10 mouse cellular contexts compared by ENCODE assay signal in genomic region chr19:38238213-38238951, GRCm38 (mm10). TPM values are rescaled to one million over a fixed set of nuclear protein-coding genes. Genes with fewer than 3 reads are reported as not detected.
A peak's percentile ranks its signal among the peaks of the same experiment; 100 is the strongest.
DNase-seq lines count a peak whose midpoint lies in the region; ATAC-seq and TF ChIP-seq lines count a peak whose summit lies in the region.
"Had no signal": no experiment of that assay in that cellular context is flagged by ENCODE, and none has a peak within 500 bp of the region (broad histone marks: within the 10 kb centered on the region; RNA-seq: fewer than 3 reads in every experiment).

No protein-coding gene starts in this region.

- no peak for TF ChIP-seq CTCF in lung, postnatal 0 days (IDR thresholded peaks at IDR 0.05)

- H3K27ac ChIP-seq in hindbrain, embryonic 15.5 days (replicated peaks), result peak overlapping the region; percentile 74; the same call in 1 of the 2 replicates
- peak overlapping the region; percentile 42; the same call in 1 of the 2 replicates for H3K27ac ChIP-seq in midbrain, embryonic 14.5 days (replicated peaks; ENCODE audit: low read depth, low read length)
- no peak overlapping the region for H3K27ac ChIP-seq in lung, postnatal 0 days (ENCODE audit: low read length)
- H3K27ac ChIP-seq: stomach, embryonic 15.5 days had no signal

- peak; percentile 25 for DNase-seq in Muller cell, postnatal 12 days (ENCODE audit: inconsistent ontology term)
- DNase-seq in cerebellum, postnatal 4 days (ENCODE audit: low spot score in 2 of 2), result peak; percentile 34 to 57
- DNase-seq in midbrain, embryonic 14.5 days, result peak; percentile 45
- no peak for DNase-seq in lung, postnatal 0 days (ENCODE audit: low spot score)
- DNase-seq in kidney, postnatal 4 days, result no peak
- no peak for DNase-seq in thymus, postnatal 10 days (ENCODE audit: low spot score in 2 of 2)
- DNase-seq in thymus, postnatal 4 days, result no peak

- TF ChIP-seq EP300 in lung, postnatal 0 days (IDR thresholded peaks at IDR 0.05), result no peak

- no peak overlapping the region; the same call in 1 of the 2 replicates for H3K4me2 ChIP-seq in hindbrain, embryonic 15.5 days
- no peak overlapping the region for H3K4me2 ChIP-seq in midbrain, embryonic 14.5 days (ENCODE audit: low read length)
- no peak overlapping the region for H3K4me2 ChIP-seq in lung, postnatal 0 days (replicated peaks; ENCODE audit: low read depth, low read length)
- H3K4me2 ChIP-seq: lung, embryonic 14.5 days; stomach, embryonic 15.5 days had no signal

- 45% methylated on average over 12 of the region's 12 CpGs for WGBS in hindbrain, embryonic 15.5 days
- WGBS in midbrain, embryonic 14.5 days, result 53% methylated on average over 12 of the region's 12 CpGs
- 57% methylated on average over 12 of the region's 12 CpGs for WGBS in lung, postnatal 0 days

- no peaks in the 10 kb centered on the region for H3K36me3 ChIP-seq in hindbrain, embryonic 15.5 days
- H3K36me3 ChIP-seq in midbrain, embryonic 14.5 days (ENCODE audit: control insufficient read depth, insufficient read depth, low read length), result no peaks in the 10 kb centered on the region
- no peaks in the 10 kb centered on the region for H3K36me3 ChIP-seq in lung, postnatal 0 days (ENCODE audit: insufficient read depth, low read length)
- H3K36me3 ChIP-seq: stomach, embryonic 15.5 days had no signal

- no peak overlapping the region for H3K9ac ChIP-seq in hindbrain, embryonic 15.5 days
- no peak overlapping the region for H3K9ac ChIP-seq in midbrain, embryonic 14.5 days (replicated peaks; ENCODE audit: low read length)
- no peak overlapping the region for H3K9ac ChIP-seq in lung, postnatal 0 days (replicated peaks; ENCODE audit: low read depth)
- H3K9ac ChIP-seq: lung, embryonic 14.5 days; stomach, embryonic 15.5 days had no signal

- H3K27me3 ChIP-seq in hindbrain, embryonic 15.5 days, result no peaks in the 10 kb centered on the region
- no peaks in the 10 kb centered on the region for H3K27me3 ChIP-seq in midbrain, embryonic 14.5 days (ENCODE audit: control insufficient read depth, insufficient read depth, low read length)
- no peaks in the 10 kb centered on the region for H3K27me3 ChIP-seq in lung, postnatal 0 days (replicated peaks; ENCODE audit: insufficient read depth, low read length)
- H3K27me3 ChIP-seq: stomach, embryonic 15.5 days had no signal

- no peaks in the 10 kb centered on the region for H3K9me3 ChIP-seq in hindbrain, embryonic 15.5 days
- no peaks in the 10 kb centered on the region for H3K9me3 ChIP-seq in midbrain, embryonic 14.5 days (ENCODE audit: control insufficient read depth, low read length)
- no peaks in the 10 kb centered on the region for H3K9me3 ChIP-seq in lung, postnatal 0 days (ENCODE audit: low read length)
- H3K9me3 ChIP-seq: stomach, embryonic 15.5 days had no signal

- H3K4me1 ChIP-seq in hindbrain, embryonic 15.5 days (replicated peaks), result peaks cover 12% of the 10 kb centered on the region
- peaks cover 13% of the 10 kb centered on the region; the same call in 1 of the 2 replicates for H3K4me1 ChIP-seq in midbrain, embryonic 14.5 days (ENCODE audit: control insufficient read depth, insufficient read depth, low read length)
- H3K4me1 ChIP-seq in lung, postnatal 0 days (ENCODE audit: insufficient read depth, low read depth, low read length), result no peaks in the 10 kb centered on the region
- H3K4me1 ChIP-seq: stomach, embryonic 15.5 days had no signal

- no peak overlapping the region for H3K4me3 ChIP-seq in hindbrain, embryonic 15.5 days
- no peak overlapping the region for H3K4me3 ChIP-seq in midbrain, embryonic 14.5 days (replicated peaks; ENCODE audit: low read depth, low read length)
- no peak overlapping the region for H3K4me3 ChIP-seq in lung, postnatal 0 days (ENCODE audit: low read depth, low read length)
- H3K4me3 ChIP-seq: stomach, embryonic 15.5 days had no signal

- ATAC-seq in hindbrain, embryonic 15.5 days (ENCODE audit: low FRiP score, low read depth), result peak; percentile 76
- peak; percentile 85 for ATAC-seq in midbrain, embryonic 14.5 days (ENCODE audit: low FRiP score, low TSS enrichment)
- ATAC-seq in lung, postnatal 0 days, result no peak

RNA-seq across cellular contexts. Expression of gene Fra10ac1, which starts 14.4 kb away (rescaled TPM):
- 39.9 and 40.2 TPM in 2 replicates for polyA plus RNA-seq in hindbrain, embryonic 15.5 days (2015; fragmentation: Nextera tagmentation; extraction: Ambion mirVana)
- polyA plus RNA-seq in midbrain, embryonic 14.5 days (2014; fragmentation: Nextera tagmentation; extraction: Ambion mirVana), result 40.3 and 41.0 TPM in 2 replicates
- 20.2 and 20.8 TPM in 2 replicates for polyA plus RNA-seq in lung, postnatal 0 days (2015; fragmentation: Nextera tagmentation; extraction: Ambion mirVana)

RNA-seq across cellular contexts. Expression of gene Lgi1, which starts 26.0 kb away (rescaled TPM):
- 18.8 and 19.5 TPM in 2 replicates for polyA plus RNA-seq in hindbrain, embryonic 15.5 days (2015; fragmentation: Nextera tagmentation; extraction: Ambion mirVana)
- 15.0 and 15.1 TPM in 2 replicates for polyA plus RNA-seq in midbrain, embryonic 14.5 days (2014; fragmentation: Nextera tagmentation; extraction: Ambion mirVana)
- polyA plus RNA-seq in lung, postnatal 0 days (2015; fragmentation: Nextera tagmentation; extraction: Ambion mirVana), result 0.07 TPM in 1 of 2 replicates, not detected in the other
- polyA plus RNA-seq: lung, embryonic 14.5 days had no signal

Comparison
In these comparisons a context has a peak if more than half of its experiments do, and no peak if none do; other contexts are left out.
1. DNase-seq: peak in Muller cell, postnatal 12 days (single experiment), cerebellum, postnatal 4 days (2 of 2) and midbrain, embryonic 14.5 days (single experiment); none in lung, postnatal 0 days (single experiment), kidney, postnatal 4 days (0 of 2), thymus, postnatal 10 days (0 of 2) and thymus, postnatal 4 days (single experiment).
2. RNA of gene Lgi1, which starts 26.0 kb away (polyA plus RNA-seq): 18.8 to 19.5 TPM in hindbrain, embryonic 15.5 days and 15.0 to 15.1 TPM in midbrain, embryonic 14.5 days; 0.07 TPM in lung, postnatal 0 days; every median in the first group is over 10 times any median in the second.